Mouse (Mus musculus) testis, adult 2 months (tissue): Measurements from ENCODE around the gene Mpv17.

Experiments used
- CTCF ChIP-seq: fragments of 200-500 bp; IDR thresholded peaks from 2 replicates; pipeline ENCODE4 v1.5.1; 2012; ENCODE audit warnings: low read depth, mild to moderate bottlenecking, inconsistent platforms, low read length, moderate library complexity; ENCODE audit not compliant: control insufficient read depth, insufficient read depth, insufficient replicate concordance
- POLR2A ChIP-seq: fragments of 200-500 bp; IDR thresholded peaks from 2 replicates; pipeline ENCODE4 v1.6.1; 2012; ENCODE audit warnings: low read depth, mild to moderate bottlenecking, inconsistent platforms, low read length, moderate library complexity; ENCODE audit not compliant: control insufficient read depth

- TF ChIP-seq POLR2A (no peak), CTCF (no peak)
These were observed 46.3 kb upstream of the Mpv17 start for GRCm38 (mm10) chr5:31200327-31200768.
